Mouse (Mus musculus) hindlimb bud, embryonic 11.5 days (tissue): ENCODE data around the gene Nr1h3.

ENCODE experiments used
- DNase-seq: peaks from one replicate; pipeline ENCODE4 v3.0.0-alpha.2; 2012; ENCODE audit warnings: low read depth, low spot score; ENCODE audit errors: extremely low spot score

The Nr1h3 gene

DNA sequence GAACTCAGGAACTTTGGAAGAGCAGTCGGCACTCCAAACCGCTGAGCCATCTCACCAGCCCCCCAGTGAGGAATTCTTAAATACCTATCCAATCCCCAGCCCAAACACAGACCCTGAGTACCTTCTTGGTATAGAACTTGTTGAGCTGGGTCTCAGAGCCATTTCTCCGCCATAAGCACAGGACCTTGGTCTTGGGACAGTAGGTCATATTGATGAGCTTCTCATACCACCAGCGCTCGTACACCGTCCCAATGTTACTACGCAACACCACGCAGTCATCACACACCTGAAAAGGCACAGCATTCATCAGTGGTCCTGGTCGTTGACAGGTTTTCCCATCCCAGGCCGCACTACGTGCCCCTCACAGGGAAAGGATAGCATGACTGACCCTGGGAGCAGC, 59.2 kb downstream of the Nr1h3 start:
- DNase-seq: no peak

DNA sequence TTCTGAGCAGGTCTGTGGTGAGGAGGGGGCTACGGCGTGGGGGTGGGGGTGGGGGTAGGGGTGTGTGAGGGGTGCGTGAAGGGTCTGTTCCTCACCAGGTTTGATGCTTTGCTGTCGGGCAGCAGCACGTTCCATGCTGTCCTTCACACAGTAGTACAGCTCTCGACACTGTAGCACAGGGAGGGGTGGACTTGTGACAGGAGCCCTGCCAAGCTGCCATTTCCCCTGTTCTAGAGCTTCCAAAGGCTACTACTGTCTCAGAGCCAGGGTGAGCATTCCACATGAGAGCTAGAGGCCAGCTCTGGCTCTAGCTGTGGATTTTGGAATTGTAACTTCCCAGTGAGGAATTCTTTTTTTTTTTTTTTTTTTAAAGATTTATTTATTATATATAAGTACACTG, 59.7 kb downstream of the Nr1h3 start:
- DNase-seq: no peak

DNA sequence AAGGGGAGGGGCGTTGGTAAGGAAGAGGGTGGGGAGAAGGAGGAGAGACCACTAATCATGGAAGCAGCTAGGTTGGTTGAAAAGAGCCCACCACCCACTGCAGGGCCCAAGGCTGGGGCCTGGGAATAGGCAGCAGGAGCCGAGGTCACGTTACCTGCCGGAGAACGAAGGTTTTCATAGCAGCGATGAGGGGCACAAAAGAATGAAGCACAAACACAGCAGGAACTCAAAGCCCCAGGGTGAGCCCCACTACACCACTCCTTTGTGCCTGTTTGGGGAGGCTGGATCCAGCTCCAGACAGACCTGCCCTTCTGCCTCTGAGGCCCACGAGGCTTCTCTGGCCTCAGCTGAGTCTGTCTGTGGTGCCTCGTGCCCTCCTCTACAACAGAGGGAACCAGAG, 62.9 kb downstream of the Nr1h3 start:
- no peak for DNase-seq

DNA sequence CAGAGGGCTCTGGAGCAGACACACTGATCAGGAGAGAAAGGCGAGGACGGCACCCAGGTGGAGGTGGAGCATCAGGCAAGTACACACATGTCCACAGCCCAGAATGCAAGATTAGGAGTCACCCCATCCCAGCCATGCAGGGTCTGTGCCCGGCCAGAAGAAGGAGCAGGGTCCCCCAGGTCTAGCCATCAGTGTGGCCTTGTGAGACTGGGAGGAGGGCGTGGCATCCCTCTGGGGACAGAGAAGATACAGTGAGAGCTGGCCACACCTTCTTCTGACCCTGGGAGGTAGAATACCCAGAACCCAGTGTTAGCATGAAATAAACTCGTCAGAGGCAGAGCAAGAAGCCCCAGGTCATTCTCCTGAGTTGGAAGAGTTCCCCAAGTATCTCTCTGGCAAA, 63.3 kb downstream of the Nr1h3 start:
- no peak for DNase-seq

DNA sequence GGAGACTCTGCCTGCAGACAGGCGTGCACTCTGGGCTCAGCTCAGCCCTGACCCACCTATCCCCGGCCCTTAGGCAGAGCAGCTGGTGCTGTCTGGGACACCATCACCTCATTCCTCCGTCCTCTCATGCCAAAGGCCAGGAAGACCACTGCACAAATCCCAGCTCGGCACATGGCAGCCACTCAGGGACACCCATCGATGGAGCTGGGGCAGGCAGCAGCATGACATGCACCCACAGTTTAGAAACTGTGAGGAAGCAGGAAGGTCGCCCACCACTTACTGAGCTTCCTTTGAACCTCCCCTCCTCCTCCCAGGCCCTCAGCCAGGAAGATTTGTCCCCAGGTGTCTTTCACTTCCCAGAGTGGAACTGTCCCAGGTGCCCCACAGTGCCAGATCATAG, 65.2 kb downstream of the Nr1h3 start:
- no peak for DNase-seq

DNA sequence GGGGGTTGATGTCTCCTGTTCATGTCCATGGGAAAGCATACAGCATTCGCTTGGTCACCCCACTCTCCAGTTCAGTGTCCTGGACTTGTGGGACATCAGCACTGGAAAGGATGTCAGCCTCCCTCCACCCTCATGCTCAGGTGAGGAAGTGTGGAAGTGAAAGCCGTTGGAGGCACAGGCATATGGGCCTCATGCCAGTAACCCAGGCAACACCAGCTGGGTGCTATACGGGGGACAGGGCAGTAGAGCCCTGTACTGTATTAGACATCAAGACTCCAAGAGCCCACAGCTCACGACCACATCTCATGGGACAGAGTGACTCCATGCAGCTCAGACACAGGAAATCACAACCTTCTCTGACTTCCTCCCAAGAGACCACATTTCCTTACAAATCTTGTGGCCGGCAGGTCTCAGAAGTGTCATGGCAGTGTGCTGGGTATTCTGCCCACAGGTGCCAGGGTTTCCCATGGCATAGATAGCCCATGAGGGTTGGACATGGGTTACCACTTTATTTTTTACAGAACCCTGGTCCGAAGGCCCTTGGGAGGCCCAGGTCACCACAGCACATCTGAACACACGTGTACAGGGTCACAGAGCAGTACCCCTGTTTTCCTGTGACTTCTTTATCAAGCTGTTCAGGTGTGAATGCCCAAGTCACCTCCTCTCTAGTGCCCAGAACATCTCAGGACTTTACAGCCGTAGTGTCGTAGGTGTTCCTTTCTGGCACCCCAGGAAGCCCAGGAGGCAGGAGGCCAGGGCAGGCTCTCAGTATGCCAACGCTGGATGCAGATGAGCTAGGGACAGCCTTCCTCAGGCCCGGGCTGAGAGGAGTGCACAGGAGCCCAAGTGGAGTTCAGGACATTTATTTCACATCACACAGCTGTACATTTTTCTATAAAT, 65.9 kb downstream of the Nr1h3 start:
- DNase-seq: no peak
